Mouse (Mus musculus): ENCODE measurements around the gene Poc5. TPM values are rescaled to one million over a fixed set of nuclear protein-coding genes. Genes with fewer than 3 reads are reported as not detected.

Poc5 gene
- total and polyA plus RNA-seq, 3 experiments, result 17.2 to 31.0 (median 21.6) TPM

GRCm38 (mm10) chr13:96458018-96458417, 69.9 kb downstream of the Poc5 start:
- no peak for TF ChIP-seq SIN3A (IDR thresholded peaks at IDR 0.05; ENCODE audit: low read length)
- no peak for TF ChIP-seq POLR2AphosphoS2 (IDR thresholded peaks at IDR 0.05; ENCODE audit: low read depth, low read length)
- no peak for TF ChIP-seq CTCF (conservative IDR thresholded peaks at IDR 0.05 in 1 of 2, IDR thresholded peaks at IDR 0.05 in 1 of 2; ENCODE audit: low read depth in 2 of 2, low read length in 2 of 2)
- TF ChIP-seq BHLHE40 (IDR thresholded peaks at IDR 0.05; ENCODE audit: low read depth, low read length), result no peak
- TF ChIP-seq NRF1 (IDR thresholded peaks at IDR 0.05; ENCODE audit: low read depth, low read length), result no peak
- in situ Hi-C loops (cut with MboI; ENCODE audit: low pct_ligation_motif_present, low pct_unique_long_range_greater_than_20kb, low sequenced_read_pairs) (no loop called here), dilution Hi-C loops (cut with MboI; ENCODE audit: extremely low pct_ligation_motif_present, extremely low pct_unique_long_range_greater_than_20kb, low sequenced_read_pairs) (no loop called here)
- no peak overlapping the region for H3K4me3 ChIP-seq (replicated peaks in 1 of 3; ENCODE audit: low read depth in 2 of 3, low read length in 2 of 3, poor library complexity in 1 of 3)
- no peaks in the 10 kb centered on the region for H3K4me1 ChIP-seq (ENCODE audit: control insufficient read depth in 1 of 2, insufficient read depth in 2 of 2)
- H3K9me3 ChIP-seq (replicated peaks; ENCODE audit: low read length), result no peaks in the 10 kb centered on the region
- no peaks in the 10 kb centered on the region for H3K36me3 ChIP-seq (replicated peaks in 1 of 2; ENCODE audit: control insufficient read depth in 1 of 2, insufficient read depth in 1 of 2, low read length in 1 of 2)
- H3K27ac ChIP-seq (ENCODE audit: insufficient read depth, low read depth), result no peak overlapping the region
- H3K9ac ChIP-seq (ENCODE audit: insufficient read depth, low read depth), result no peak overlapping the region
- H3K27me3 ChIP-seq (replicated peaks), result no peaks in the 10 kb centered on the region
- no peak for DNase-seq (ENCODE audit: extremely low read depth)
- H3K79me2 ChIP-seq (replicated peaks; ENCODE audit: control insufficient read depth, extremely low read depth, insufficient read depth, poor library complexity, severe bottlenecking), result no peaks in the 10 kb centered on the region
- H3K4me2 ChIP-seq (ENCODE audit: insufficient read depth, low read depth, poor library complexity, severe bottlenecking), result no peak overlapping the region

DNA sequence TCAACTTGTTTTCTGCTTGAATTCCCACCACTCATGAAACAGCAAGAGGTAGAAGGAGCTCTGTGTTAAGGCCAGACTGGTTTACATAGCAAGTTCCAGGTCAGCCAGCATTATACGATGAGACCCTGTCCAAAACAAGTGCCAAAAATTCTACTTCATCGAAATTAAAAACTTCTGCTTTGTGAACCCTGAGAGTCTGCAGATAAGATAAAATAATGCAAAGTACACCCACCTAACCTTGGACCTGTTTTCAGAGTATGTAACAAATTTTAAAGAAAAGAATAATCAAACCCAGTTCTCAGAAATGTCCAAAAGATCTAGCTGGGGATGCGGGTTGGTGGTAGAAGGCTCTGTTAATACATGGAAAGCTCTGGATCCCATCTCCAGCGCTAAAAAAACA, 70.5 kb downstream of the Poc5 start:
- no peaks in the 10 kb centered on the region for H3K27me3 ChIP-seq (replicated peaks)
- no peaks in the 10 kb centered on the region for H3K36me3 ChIP-seq (replicated peaks in 1 of 2; ENCODE audit: control insufficient read depth in 1 of 2, insufficient read depth in 1 of 2, low read length in 1 of 2)
- H3K27ac ChIP-seq (ENCODE audit: insufficient read depth, low read depth), result no peak overlapping the region
- TF ChIP-seq ELF1 (IDR thresholded peaks at IDR 0.05; ENCODE audit: low read depth, low read length) (no peak), KAT2A (IDR thresholded peaks at IDR 0.05; ENCODE audit: insufficient replicate concordance, low read length) (no peak), MXI1 (IDR thresholded peaks at IDR 0.05; ENCODE audit: low read depth, low read length) (no peak), NELFE (IDR thresholded peaks at IDR 0.05; ENCODE audit: low read depth, low read length) (no peak), ZNF384 (IDR thresholded peaks at IDR 0.05; ENCODE audit: low read depth, low read length) (no peak), CHD2 (IDR thresholded peaks at IDR 0.05; ENCODE audit: low read length) (no peak), PAX5 (IDR thresholded peaks at IDR 0.05; ENCODE audit: low read length) (no peak), CHD1 (IDR thresholded peaks at IDR 0.05; ENCODE audit: low read depth, low read length) (no peak), MAZ (IDR thresholded peaks at IDR 0.05; ENCODE audit: low read depth, low read length) (no peak)
- no peaks in the 10 kb centered on the region for H3K79me2 ChIP-seq (replicated peaks; ENCODE audit: control insufficient read depth, extremely low read depth, insufficient read depth, poor library complexity, severe bottlenecking)
- in situ Hi-C loops (cut with MboI; ENCODE audit: low pct_ligation_motif_present, low pct_unique_long_range_greater_than_20kb, low sequenced_read_pairs), result no loop called here
- dilution Hi-C loops (cut with MboI; ENCODE audit: extremely low pct_ligation_motif_present, extremely low pct_unique_long_range_greater_than_20kb, low sequenced_read_pairs), result no loop called here
- H3K9me3 ChIP-seq (replicated peaks; ENCODE audit: low read length), result no peaks in the 10 kb centered on the region
- no peak for DNase-seq (ENCODE audit: extremely low read depth)
- H3K4me2 ChIP-seq (ENCODE audit: insufficient read depth, low read depth, poor library complexity, severe bottlenecking), result no peak overlapping the region
- no peaks in the 10 kb centered on the region for H3K4me1 ChIP-seq (ENCODE audit: control insufficient read depth in 1 of 2, insufficient read depth in 2 of 2)
- H3K4me3 ChIP-seq (replicated peaks in 1 of 3; ENCODE audit: low read depth in 2 of 3, low read length in 2 of 3, poor library complexity in 1 of 3), result no peak overlapping the region
- no peak overlapping the region for H3K9ac ChIP-seq (ENCODE audit: insufficient read depth, low read depth)

- Histone ChIP-seq H3K9me3 (replicated peaks; ENCODE audit: low read length) (no peaks in the 10 kb centered on the region), H3K9ac (ENCODE audit: insufficient read depth, low read depth) (no peak overlapping the region), H3K4me3 (replicated peaks in 1 of 3; ENCODE audit: low read depth in 2 of 3, low read length in 2 of 3, poor library complexity in 1 of 3) (no peak overlapping the region), H3K27me3 (replicated peaks) (no peaks in the 10 kb centered on the region), H3K36me3 (replicated peaks in 1 of 2; ENCODE audit: control insufficient read depth in 1 of 2, insufficient read depth in 1 of 2, low read length in 1 of 2) (no peaks in the 10 kb centered on the region), H3K27ac (ENCODE audit: insufficient read depth, low read depth) (no peak overlapping the region), H3K4me2 (ENCODE audit: insufficient read depth, low read depth, poor library complexity, severe bottlenecking) (no peak overlapping the region), H3K79me2 (replicated peaks; ENCODE audit: control insufficient read depth, extremely low read depth, insufficient read depth, poor library complexity, severe bottlenecking) (no peaks in the 10 kb centered on the region), H3K4me1 (ENCODE audit: control insufficient read depth in 1 of 2, insufficient read depth in 2 of 2) (peaks cover 0 to 6% of the 10 kb centered on the region in 2 experiments; a peak in 2 of 4 replicates)
- dilution Hi-C loops (cut with MboI; ENCODE audit: extremely low pct_ligation_motif_present, extremely low pct_unique_long_range_greater_than_20kb, low sequenced_read_pairs), result no loop called here
- no peak for TF ChIP-seq MAZ (IDR thresholded peaks at IDR 0.05; ENCODE audit: low read depth, low read length)
- DNase-seq (ENCODE audit: extremely low read depth), result no peak
- in situ Hi-C loops (cut with MboI; ENCODE audit: low pct_ligation_motif_present, low pct_unique_long_range_greater_than_20kb, low sequenced_read_pairs), result no loop called here
Measured at GRCm38 (mm10) chr13:96462644-96463043, 74.5 kb downstream of the Poc5 start.
